Mouse (Mus musculus) small intestine, adult 2 months (tissue): ENCODE measurements around the gene Retreg1. TPM values are rescaled to one million over a fixed set of nuclear protein-coding genes. Genes with fewer than 3 reads are reported as not detected.

Experiments used
- H3K27ac ChIP-seq: fragments of 200-500 bp; 2 replicates; pipeline ENCODE4 v1.5.1; 2012; ENCODE audit warnings: low read depth, low read length, control low read depth, inconsistent platforms; ENCODE audit not compliant: insufficient read depth
- H3K27me3 ChIP-seq: fragments of 200-500 bp; 2 replicates; pipeline ENCODE4 v1.6.1; 2012; ENCODE audit warnings: mild to moderate bottlenecking, moderate library complexity, low read length, inconsistent platforms; ENCODE audit not compliant: control insufficient read depth, insufficient read depth
- H3K36me3 ChIP-seq: fragments of 200-500 bp; 2 replicates; pipeline ENCODE4 v1.6.1; 2012; ENCODE audit warnings: mild to moderate bottlenecking, low read length, control low read depth, inconsistent platforms; ENCODE audit not compliant: control insufficient read depth, insufficient read depth
- H3K4me1 ChIP-seq: fragments of 200-500 bp; 2 replicates; pipeline ENCODE4 v1.6.1; 2012; ENCODE audit warnings: low read length, inconsistent platforms, mixed read lengths; ENCODE audit not compliant: control insufficient read depth, insufficient read depth, insufficient read length
- H3K4me3 ChIP-seq: fragments of 200-500 bp; 2 replicates; pipeline ENCODE4 v1.5.1; 2012; ENCODE audit warnings: low read depth, mild to moderate bottlenecking, control low read depth, inconsistent platforms, low read length, moderate library complexity
- CTCF ChIP-seq: fragments of 200-500 bp; IDR thresholded peaks from 2 replicates; pipeline ENCODE4 v1.5.1; 2012; ENCODE audit warnings: low read depth, mild to moderate bottlenecking, control low read depth, inconsistent platforms, low read length, moderate library complexity, mixed read lengths; ENCODE audit not compliant: insufficient replicate concordance, insufficient read length; ENCODE audit errors: extremely low read depth
- POLR2A ChIP-seq: fragments of 200-500 bp; IDR thresholded peaks from 2 replicates; pipeline ENCODE4 v1.6.1; 2012; ENCODE audit warnings: low read depth, mild to moderate bottlenecking, control low read depth, inconsistent platforms, low read length, moderate library complexity
- WGBS: fragments of 180-500 bp; shearing (Covaris S2); methylation state at CpG from one replicate; pipeline ENCODE4 v1.1.7; 2018; 5-methylcytosine and 5-hydroxymethylcytosine counted together
- polyA plus RNA-seq: library from polyadenylated mRNA; depleted of rRNA; stranded (reverse); fragments of >200 nt; gene quantifications from 2 replicates; pipeline ENCODE4 v1.2.3, GENCODE M21; 2012

The Retreg1 gene
- polyA plus RNA-seq, 1 experiment = 7.5 TPM

- 86% methylated on average over 15 of the region's 15 CpGs for WGBS
- Histone ChIP-seq H3K27me3 (no peaks in the 10 kb centered on the region), H3K27ac (no peak overlapping the region), H3K4me3 (no peak overlapping the region), H3K36me3 (no peaks in the 10 kb centered on the region), H3K4me1 (peaks cover 13% of the 10 kb centered on the region)
- no peak for TF ChIP-seq CTCF
- TF ChIP-seq POLR2A = no peak
Observed at GRCm38 (mm10) chr15:25943386-25944137, 100.6 kb downstream of the Retreg1 start.

GRCm38 (mm10) chr15:25945224-25945623 is 102.2 kb downstream of the Retreg1 start:
- WGBS = 29% methylated on average over 8 of the region's 8 CpGs
- H3K27me3 ChIP-seq = no peaks in the 10 kb centered on the region
- peaks cover 13% of the 10 kb centered on the region for H3K4me1 ChIP-seq
- H3K4me3 ChIP-seq = no peak overlapping the region
- H3K27ac ChIP-seq = 0 out of 2 replicates have a peak overlapping the region, but pooled peaks have one; percentile 14
- TF ChIP-seq POLR2A (no peak), CTCF (no peak)
- no peaks in the 10 kb centered on the region for H3K36me3 ChIP-seq

GRCm38 (mm10) chr15:25946482-25946881 is 103.5 kb downstream of the Retreg1 start:
- 90% methylated on average over 7 of the region's 7 CpGs for WGBS
- no peak overlapping the region for H3K27ac ChIP-seq
- H3K4me3 ChIP-seq = no peak overlapping the region
- H3K27me3 ChIP-seq = no peaks in the 10 kb centered on the region
- no peaks in the 10 kb centered on the region for H3K36me3 ChIP-seq
- peaks cover 13% of the 10 kb centered on the region for H3K4me1 ChIP-seq
- TF ChIP-seq POLR2A (no peak), CTCF (no peak)

- WGBS = 82% methylated on average over 8 of the region's 8 CpGs
- Histone ChIP-seq H3K27me3 (no peaks in the 10 kb centered on the region), H3K36me3 (no peaks in the 10 kb centered on the region), H3K4me1 (peaks cover 12% of the 10 kb centered on the region; the same call in 1 of the 2 replicates), H3K27ac (no peak overlapping the region), H3K4me3 (no peak overlapping the region)
- TF ChIP-seq CTCF = no peak
- TF ChIP-seq POLR2A = no peak
Observed at GRCm38 (mm10) chr15:25947383-25947782, 104.4 kb downstream of the Retreg1 start.

- Histone ChIP-seq H3K27me3 (no peaks in the 10 kb centered on the region), H3K4me1 (peaks cover 8% of the 10 kb centered on the region; the same call in 1 of the 2 replicates), H3K36me3 (no peaks in the 10 kb centered on the region), H3K27ac (no peak overlapping the region), H3K4me3 (no peak overlapping the region)
- TF ChIP-seq CTCF (no peak), POLR2A (no peak)
- WGBS = 64% methylated on average over 26 of the region's 26 CpGs
Observed at GRCm38 (mm10) chr15:25948257-25949223, 105.6 kb downstream of the Retreg1 start.

- Histone ChIP-seq H3K27me3 (no peaks in the 10 kb centered on the region), H3K4me3 (no peak overlapping the region), H3K36me3 (no peaks in the 10 kb centered on the region), H3K27ac (no peak overlapping the region), H3K4me1 (peaks cover 6% of the 10 kb centered on the region; the same call in 1 of the 2 replicates)
- 87% methylated on average over 9 of the region's 9 CpGs for WGBS
- TF ChIP-seq POLR2A (no peak), CTCF (no peak)
Observed at GRCm38 (mm10) chr15:25949696-25950095, 106.7 kb downstream of the Retreg1 start.
